Mouse (Mus musculus): ENCODE results near the gene Rasal2.
A peak's percentile ranks its signal among the peaks of the same experiment; 100 is the strongest.

DNA sequence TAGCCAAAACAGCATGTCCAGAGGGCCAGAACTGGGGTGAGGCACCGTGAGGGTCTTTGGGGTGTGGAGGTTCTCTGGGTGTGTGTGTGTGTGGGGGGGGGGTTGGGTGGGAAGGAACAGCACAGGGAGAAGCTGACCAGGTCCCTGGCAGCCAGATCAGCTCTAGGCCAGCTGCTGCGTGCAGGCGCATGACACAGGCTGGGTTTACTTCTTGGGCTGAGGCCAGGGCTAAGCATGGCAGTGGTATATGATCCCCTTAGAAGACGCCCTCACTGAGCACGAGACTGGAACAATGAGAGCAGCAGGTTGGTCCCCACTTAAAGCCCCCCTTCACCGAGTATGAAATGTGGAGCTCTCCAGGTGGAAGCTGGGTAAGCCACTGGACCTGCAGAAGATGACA lies 293.2 kb downstream of the Rasal2 start:
- TF ChIP-seq POLR2A (IDR thresholded peaks at IDR 0.05; ENCODE audit: insufficient read length, low read depth) = no peak
- no peak for TF ChIP-seq E2F4 (IDR thresholded peaks at IDR 0.05; ENCODE audit: insufficient read depth)
- TF ChIP-seq POLR2AphosphoS2 (IDR thresholded peaks at IDR 0.05; ENCODE audit: insufficient read length, low read depth) = no peak
- TF ChIP-seq TCF3 (IDR thresholded peaks at IDR 0.05; ENCODE audit: insufficient read length, low read depth) = no peak
- TF ChIP-seq USF1 (IDR thresholded peaks at IDR 0.05; ENCODE audit: low read depth) = no peak
- peak in 2 of 3 experiments; percentile 33 to 42 for TF ChIP-seq MYOD1 (IDR thresholded peaks at IDR 0.05; ENCODE audit: control insufficient read depth in 1 of 3, insufficient read length in 2 of 3, low read depth in 2 of 3)
- TF ChIP-seq TCF12 (IDR thresholded peaks at IDR 0.05; ENCODE audit: insufficient read depth, poor library complexity, severe bottlenecking) = no peak
- TF ChIP-seq MYOG (IDR thresholded peaks at IDR 0.05; ENCODE audit: control insufficient read depth in 1 of 3, insufficient read depth in 1 of 3, insufficient read length in 2 of 3, low read depth in 2 of 3) = peak in 2 of 3 experiments; percentile 56 to 67
- TF ChIP-seq SRF (IDR thresholded peaks at IDR 0.05; ENCODE audit: control insufficient read depth, insufficient read length, low read depth) = no peak
- TF ChIP-seq REST (IDR thresholded peaks at IDR 0.05; ENCODE audit: insufficient read depth, insufficient read length) = no peak
- TF ChIP-seq MAX (IDR thresholded peaks at IDR 0.05; ENCODE audit: low read depth) = no peak

All from myocyte (in vitro differentiated cells).